Mouse (Mus musculus): ENCODE data around the gene Hoxb5. TPM values are rescaled to one million over a fixed set of nuclear protein-coding genes. Genes with fewer than 3 reads are reported as not detected.

The Hoxb5 gene
- polyA plus RNA-seq, 1 experiment from 2014 or later: not detected

- Histone ChIP-seq H3K27ac (ENCODE audit: low read length) (no peak overlapping the region), H3K9ac (ENCODE audit: low read depth, low read length) (no peak overlapping the region), H3K4me2 (ENCODE audit: low read length) (no peak overlapping the region), H3K27me3 (ENCODE audit: control insufficient read depth, insufficient read depth, low read depth, low read length) (peaks cover 96% of the 10 kb centered on the region), H3K36me3 (ENCODE audit: control insufficient read depth, insufficient read depth, low read length) (no peaks in the 10 kb centered on the region), H3K9me3 (replicated peaks; ENCODE audit: control insufficient read depth, low read length, poor library complexity, severe bottlenecking) (no peaks in the 10 kb centered on the region), H3K4me1 (ENCODE audit: control insufficient read depth, insufficient read depth, low read length) (no peaks in the 10 kb centered on the region), H3K4me3 (ENCODE audit: low read depth, low read length) (no peak overlapping the region)
- ATAC-seq: no peak
- 1% methylated on average over 8 of the region's 8 CpGs for WGBS
These were observed 29.0 kb downstream of the Hoxb5 start for GRCm38 (mm10) chr11:96332105-96332504.

GRCm38 (mm10) chr11:96332618-96333032, 29.5 kb downstream of the Hoxb5 start:
- under 1% methylated on average over 32 of the region's 35 CpGs for WGBS
- Histone ChIP-seq H3K4me2 (ENCODE audit: low read length) (no peak overlapping the region), H3K4me3 (ENCODE audit: low read depth, low read length) (no peak overlapping the region), H3K27me3 (ENCODE audit: control insufficient read depth, insufficient read depth, low read depth, low read length) (peaks cover 96% of the 10 kb centered on the region), H3K9me3 (replicated peaks; ENCODE audit: control insufficient read depth, low read length, poor library complexity, severe bottlenecking) (no peaks in the 10 kb centered on the region), H3K4me1 (ENCODE audit: control insufficient read depth, insufficient read depth, low read length) (no peaks in the 10 kb centered on the region), H3K9ac (ENCODE audit: low read depth, low read length) (no peak overlapping the region), H3K27ac (ENCODE audit: low read length) (no peak overlapping the region), H3K36me3 (ENCODE audit: control insufficient read depth, insufficient read depth, low read length) (no peaks in the 10 kb centered on the region)
- ATAC-seq: no peak

GRCm38 (mm10) chr11:96333241-96334001, 30.3 kb downstream of the Hoxb5 start:
- Histone ChIP-seq H3K9ac (ENCODE audit: low read depth, low read length) (no peak overlapping the region), H3K4me1 (ENCODE audit: control insufficient read depth, insufficient read depth, low read length) (no peaks in the 10 kb centered on the region), H3K27ac (ENCODE audit: low read length) (no peak overlapping the region), H3K27me3 (ENCODE audit: control insufficient read depth, insufficient read depth, low read depth, low read length) (peaks cover 96% of the 10 kb centered on the region), H3K9me3 (replicated peaks; ENCODE audit: control insufficient read depth, low read length, poor library complexity, severe bottlenecking) (no peaks in the 10 kb centered on the region), H3K4me2 (ENCODE audit: low read length) (no peak overlapping the region), H3K36me3 (ENCODE audit: control insufficient read depth, insufficient read depth, low read length) (no peaks in the 10 kb centered on the region), H3K4me3 (ENCODE audit: low read depth, low read length) (no peak overlapping the region)
- WGBS: 2% methylated on average over 17 of the region's 17 CpGs
- no peak for ATAC-seq

GRCm38 (mm10) chr11:96334002-96334364, 30.8 kb downstream of the Hoxb5 start:
- Histone ChIP-seq H3K9ac (ENCODE audit: low read depth, low read length) (no peak overlapping the region), H3K36me3 (ENCODE audit: control insufficient read depth, insufficient read depth, low read length) (no peaks in the 10 kb centered on the region), H3K4me2 (ENCODE audit: low read length) (no peak overlapping the region), H3K27ac (ENCODE audit: low read length) (no peak overlapping the region), H3K4me3 (ENCODE audit: low read depth, low read length) (no peak overlapping the region), H3K4me1 (ENCODE audit: control insufficient read depth, insufficient read depth, low read length) (no peaks in the 10 kb centered on the region), H3K27me3 (ENCODE audit: control insufficient read depth, insufficient read depth, low read depth, low read length) (peaks cover 96% of the 10 kb centered on the region), H3K9me3 (replicated peaks; ENCODE audit: control insufficient read depth, low read length, poor library complexity, severe bottlenecking) (no peaks in the 10 kb centered on the region)
- 3% methylated on average over 2 of the region's 2 CpGs for WGBS
- ATAC-seq: no peak

DNA sequence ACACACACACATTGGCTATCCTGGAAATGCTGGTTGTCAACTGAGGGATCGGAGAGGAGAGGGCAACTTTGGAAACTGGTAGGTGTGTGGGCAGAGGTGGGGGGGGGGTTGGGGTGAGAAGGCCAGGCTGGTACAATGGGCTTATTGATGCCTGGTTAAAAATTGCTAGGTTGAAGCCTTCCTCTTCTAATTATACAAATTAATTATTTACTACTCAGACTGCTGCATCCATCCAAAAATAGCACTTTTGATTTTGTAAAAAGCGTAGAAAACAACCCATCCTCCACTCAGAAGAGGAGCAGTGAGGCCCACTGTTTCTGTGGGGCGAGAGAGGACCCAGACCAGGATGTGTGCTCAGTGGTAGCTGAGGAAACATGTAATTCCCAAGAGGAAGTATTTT, 31.9 kb downstream of the Hoxb5 start:
- H3K9ac ChIP-seq (ENCODE audit: low read depth, low read length): no peak overlapping the region
- H3K4me3 ChIP-seq (ENCODE audit: low read depth, low read length): no peak overlapping the region
- H3K27ac ChIP-seq (ENCODE audit: low read length): no peak overlapping the region
- no peaks in the 10 kb centered on the region for H3K36me3 ChIP-seq (ENCODE audit: control insufficient read depth, insufficient read depth, low read length)
- peaks cover 97% of the 10 kb centered on the region for H3K27me3 ChIP-seq (ENCODE audit: control insufficient read depth, insufficient read depth, low read depth, low read length)
- no peak for ATAC-seq
- no peak overlapping the region for H3K4me2 ChIP-seq (ENCODE audit: low read length)
- no peaks in the 10 kb centered on the region for H3K9me3 ChIP-seq (replicated peaks; ENCODE audit: control insufficient read depth, low read length, poor library complexity, severe bottlenecking)
- no peaks in the 10 kb centered on the region for H3K4me1 ChIP-seq (ENCODE audit: control insufficient read depth, insufficient read depth, low read length)
- WGBS: 23% methylated on average over 3 of the region's 3 CpGs

DNA sequence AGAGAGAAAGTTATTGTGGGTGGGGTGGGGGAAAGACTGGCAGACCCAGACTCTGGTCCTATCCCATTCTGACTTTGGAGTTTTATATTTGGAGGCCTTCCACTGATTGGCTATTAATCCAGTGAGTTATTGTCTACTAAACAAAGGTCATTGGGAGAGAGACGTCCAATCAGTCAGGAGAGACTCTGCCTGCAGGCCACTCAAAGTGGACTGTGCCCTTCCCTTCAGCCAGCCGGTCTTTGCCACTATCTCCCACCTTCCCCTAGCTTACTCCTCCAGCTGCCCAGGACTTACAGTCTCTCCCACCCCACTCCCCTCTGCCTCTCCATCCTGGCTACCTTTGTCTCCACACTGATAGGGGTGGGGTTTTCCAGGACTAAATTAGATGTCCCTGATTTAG, 33.5 kb downstream of the Hoxb5 start:
- H3K4me3 ChIP-seq (ENCODE audit: low read depth, low read length): no peak overlapping the region
- no peak overlapping the region for H3K4me2 ChIP-seq (ENCODE audit: low read length)
- H3K9me3 ChIP-seq (replicated peaks; ENCODE audit: control insufficient read depth, low read length, poor library complexity, severe bottlenecking): no peaks in the 10 kb centered on the region
- no peak for ATAC-seq
- no peak overlapping the region for H3K9ac ChIP-seq (ENCODE audit: low read depth, low read length)
- H3K36me3 ChIP-seq (ENCODE audit: control insufficient read depth, insufficient read depth, low read length): no peaks in the 10 kb centered on the region
- no peak overlapping the region for H3K27ac ChIP-seq (ENCODE audit: low read length)
- 0% methylated on average over 2 of the region's 2 CpGs for WGBS
- peaks cover 93% of the 10 kb centered on the region for H3K27me3 ChIP-seq (ENCODE audit: control insufficient read depth, insufficient read depth, low read depth, low read length)
- no peaks in the 10 kb centered on the region for H3K4me1 ChIP-seq (ENCODE audit: control insufficient read depth, insufficient read depth, low read length)

DNA sequence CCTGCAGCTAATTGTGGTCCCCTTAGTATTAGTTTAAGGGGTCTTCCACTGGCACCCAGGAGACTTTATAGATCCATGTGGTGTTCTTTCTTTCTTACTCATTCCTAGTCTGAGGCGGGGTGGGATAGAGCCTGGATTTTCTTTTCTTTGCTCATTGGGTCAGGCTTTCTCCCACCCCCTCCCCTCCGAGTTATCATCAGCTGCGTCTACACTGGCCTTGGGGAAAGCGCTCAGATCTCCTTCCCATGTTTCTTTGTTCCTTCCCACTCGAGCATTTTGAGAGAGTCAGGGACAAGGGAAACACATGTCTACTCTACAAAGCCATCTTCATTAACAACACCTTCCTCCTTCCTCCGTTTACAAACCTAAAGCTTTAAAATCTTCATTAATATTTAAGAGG, 33.9 kb downstream of the Hoxb5 start:
- Histone ChIP-seq H3K9me3 (replicated peaks; ENCODE audit: control insufficient read depth, low read length, poor library complexity, severe bottlenecking) (no peaks in the 10 kb centered on the region), H3K4me2 (ENCODE audit: low read length) (no peak overlapping the region), H3K4me1 (ENCODE audit: control insufficient read depth, insufficient read depth, low read length) (no peaks in the 10 kb centered on the region), H3K9ac (ENCODE audit: low read depth, low read length) (no peak overlapping the region), H3K27ac (ENCODE audit: low read length) (no peak overlapping the region), H3K4me3 (ENCODE audit: low read depth, low read length) (no peak overlapping the region), H3K27me3 (ENCODE audit: control insufficient read depth, insufficient read depth, low read depth, low read length) (peaks cover 92% of the 10 kb centered on the region), H3K36me3 (ENCODE audit: control insufficient read depth, insufficient read depth, low read length) (no peaks in the 10 kb centered on the region)
- no peak for ATAC-seq
- 0% methylated on average over 6 of the region's 6 CpGs for WGBS

DNA sequence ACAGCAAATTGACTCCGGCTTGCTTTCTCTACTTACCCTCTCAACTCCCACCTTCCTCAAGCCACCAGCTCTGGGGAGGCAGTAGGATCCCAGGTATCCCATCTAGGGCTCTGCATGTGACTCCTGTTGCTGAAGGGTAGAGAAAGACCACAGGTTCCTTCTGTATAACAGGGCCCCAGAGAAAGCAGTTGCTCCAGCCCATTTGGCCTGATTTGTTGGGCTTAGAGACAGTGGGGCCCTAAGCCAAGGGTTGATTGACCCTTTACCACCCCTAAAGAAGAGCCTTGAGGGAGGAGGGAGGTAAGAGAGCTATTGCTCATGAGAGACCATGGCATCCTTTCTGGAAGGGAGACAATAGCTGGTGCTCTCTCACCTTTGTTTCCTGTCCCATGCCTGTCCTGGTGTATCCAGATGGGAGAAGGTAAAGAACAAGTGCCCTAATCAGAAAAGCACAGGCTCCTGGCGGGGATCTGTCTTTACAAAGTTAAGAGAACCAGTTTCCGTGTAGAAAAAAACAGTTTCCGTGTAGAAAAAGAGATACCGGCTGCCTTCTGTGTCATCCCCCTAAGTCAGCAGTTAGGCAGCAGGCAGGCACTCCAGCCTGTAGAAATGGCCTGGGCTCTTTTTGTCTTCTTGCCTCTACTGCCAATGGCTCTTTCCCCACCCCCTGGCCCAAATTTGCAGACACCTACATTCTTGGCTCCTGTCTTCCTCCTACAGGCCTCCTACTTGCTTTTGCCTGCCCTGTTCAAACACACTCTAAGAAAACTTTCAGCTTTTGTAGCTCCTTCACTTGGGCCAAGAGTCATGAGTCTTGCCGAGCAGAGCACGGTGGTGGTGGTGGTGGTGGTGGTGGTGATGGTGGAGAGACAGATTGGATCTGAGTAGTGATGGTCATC, 36.1 kb downstream of the Hoxb5 start:
- no peaks in the 10 kb centered on the region for H3K36me3 ChIP-seq (ENCODE audit: control insufficient read depth, insufficient read depth, low read length)
- WGBS: 12% methylated on average over 7 of the region's 7 CpGs
- no peak overlapping the region for H3K27ac ChIP-seq (ENCODE audit: low read length)
- peaks cover 90% of the 10 kb centered on the region for H3K27me3 ChIP-seq (ENCODE audit: control insufficient read depth, insufficient read depth, low read depth, low read length)
- no peak overlapping the region for H3K9ac ChIP-seq (ENCODE audit: low read depth, low read length)
- H3K4me1 ChIP-seq (ENCODE audit: control insufficient read depth, insufficient read depth, low read length): no peaks in the 10 kb centered on the region
- H3K4me3 ChIP-seq (ENCODE audit: low read depth, low read length): no peak overlapping the region
- no peaks in the 10 kb centered on the region for H3K9me3 ChIP-seq (replicated peaks; ENCODE audit: control insufficient read depth, low read length, poor library complexity, severe bottlenecking)
- no peak overlapping the region for H3K4me2 ChIP-seq (ENCODE audit: low read length)
- ATAC-seq: no peak
